Mouse (Mus musculus) midbrain, embryonic 13.5 days (tissue): ENCODE data around the gene Uox. TPM values are rescaled to one million over a fixed set of nuclear protein-coding genes. Genes with fewer than 3 reads are reported as not detected.

Experiments used
- ATAC-seq: fragments of 200-750 bp; cut with Nextera tagmentation; 2 replicates; pipeline ENCODE4 v1.8.0; 2017; ENCODE audit warnings: mild to moderate bottlenecking, moderate TSS enrichment, moderate library complexity
- H3K27ac ChIP-seq: fragments of 300-500 bp; sonication (generic); 2 replicates; pipeline ENCODE4 v1.5.1; 2015; ENCODE audit warnings: inconsistent platforms, mild to moderate bottlenecking, moderate library complexity
- H3K27me3 ChIP-seq: fragments of 300-500 bp; sonication (generic); 2 replicates; pipeline ENCODE4 v1.6.1; 2015; ENCODE audit warnings: mild to moderate bottlenecking, inconsistent platforms
- H3K36me3 ChIP-seq: fragments of 300-500 bp; sonication (generic); 2 replicates; pipeline ENCODE4 v1.6.1; 2015; ENCODE audit warnings: mild to moderate bottlenecking, inconsistent platforms
- H3K4me1 ChIP-seq: fragments of 300-500 bp; sonication (generic); replicated peaks from 2 replicates; pipeline ENCODE4 v1.6.1; 2015; ENCODE audit warnings: inconsistent platforms
- H3K4me2 ChIP-seq: fragments of 300-500 bp; sonication (generic); replicated peaks from 2 replicates; pipeline ENCODE4 v1.6.1; 2015; ENCODE audit warnings: moderate library complexity, mild to moderate bottlenecking, inconsistent platforms
- H3K4me3 ChIP-seq: fragments of 300-500 bp; sonication (generic); replicated peaks from 2 replicates; pipeline ENCODE4 v1.5.1; 2015; ENCODE audit warnings: mild to moderate bottlenecking, inconsistent platforms
- H3K9ac ChIP-seq: fragments of 300-500 bp; sonication (generic); replicated peaks from 2 replicates; pipeline ENCODE4 v1.6.1; 2015; ENCODE audit warnings: mild to moderate bottlenecking, inconsistent platforms
- H3K9me3 ChIP-seq: fragments of 300-500 bp; sonication (generic); 2 replicates; pipeline ENCODE4 v1.6.1; 2016; ENCODE audit warnings: mild to moderate bottlenecking, inconsistent platforms
- WGBS: fragments of 180-500 bp; shearing (Covaris S2); methylation state at CpG from one replicate; pipeline ENCODE4 v1.1.7; 2015; 5-methylcytosine and 5-hydroxymethylcytosine counted together
- polyA plus RNA-seq: library from polyadenylated mRNA; unstranded; fragments of >200 nt; fragmentation: Nextera tagmentation; extraction: Ambion mirVana; gene quantifications from 2 replicates; pipeline ENCODE4 v1.2.1, GENCODE M21; 2015

Uox gene
- polyA plus RNA-seq, 1 experiment from 2014 or later, result not detected

- H3K36me3 ChIP-seq, result no peaks in the 10 kb centered on the region
- no peak for ATAC-seq
- H3K4me2 ChIP-seq, result no peak overlapping the region
- H3K27ac ChIP-seq, result no peak overlapping the region
- WGBS, result 61% methylated on average over 4 of the region's 4 CpGs
- no peak overlapping the region for H3K9ac ChIP-seq
- H3K9me3 ChIP-seq, result no peaks in the 10 kb centered on the region
- no peak overlapping the region for H3K4me3 ChIP-seq
- H3K4me1 ChIP-seq, result no peaks in the 10 kb centered on the region
- H3K27me3 ChIP-seq, result no peaks in the 10 kb centered on the region
Observed at GRCm38 (mm10) chr3:146641818-146642427, 71.7 kb downstream of the Uox start.

GRCm38 (mm10) chr3:146649311-146649894 is 79.2 kb downstream of the Uox start:
- Histone ChIP-seq H3K9ac (no peak overlapping the region), H3K9me3 (no peaks in the 10 kb centered on the region), H3K36me3 (no peaks in the 10 kb centered on the region), H3K4me1 (no peaks in the 10 kb centered on the region), H3K4me2 (no peak overlapping the region), H3K27ac (no peak overlapping the region), H3K4me3 (no peak overlapping the region), H3K27me3 (no peaks in the 10 kb centered on the region)
- no peak for ATAC-seq
- 78% methylated on average over 10 of the region's 10 CpGs for WGBS

- Histone ChIP-seq H3K27ac (no peak overlapping the region), H3K4me2 (no peak overlapping the region), H3K4me3 (no peak overlapping the region), H3K4me1 (no peaks in the 10 kb centered on the region), H3K9me3 (no peaks in the 10 kb centered on the region), H3K9ac (no peak overlapping the region), H3K27me3 (no peaks in the 10 kb centered on the region), H3K36me3 (no peaks in the 10 kb centered on the region)
- 89% methylated on average over 10 of the region's 10 CpGs for WGBS
- no peak for ATAC-seq
Observed at GRCm38 (mm10) chr3:146650716-146651115, 80.5 kb downstream of the Uox start.

GRCm38 (mm10) chr3:146651217-146651616 is 81.0 kb downstream of the Uox start, which contains the start of gene 4930503B20Rik:
TSS of gene 4930503B20Rik (minus strand) at chr3:146651317.
- 95% methylated on average over 3 of the region's 3 CpGs for WGBS
- no peaks in the 10 kb centered on the region for H3K36me3 ChIP-seq
- H3K4me2 ChIP-seq, result no peak within 1 kb of the TSS
- no peak within 1 kb of the TSS for H3K4me3 ChIP-seq
- H3K27ac ChIP-seq, result no peak within 1 kb of the TSS
- no peaks in the 10 kb centered on the region for H3K9me3 ChIP-seq
- ATAC-seq, result no peak
- no peaks in the 10 kb centered on the region for H3K4me1 ChIP-seq
- H3K27me3 ChIP-seq, result no peaks in the 10 kb centered on the region
- H3K9ac ChIP-seq, result no peak within 1 kb of the TSS

GRCm38 (mm10) chr3:146652431-146652830 is 82.2 kb downstream of the Uox start:
- no peak overlapping the region for H3K9ac ChIP-seq
- ATAC-seq, result no peak
- H3K27me3 ChIP-seq, result no peaks in the 10 kb centered on the region
- H3K9me3 ChIP-seq, result no peaks in the 10 kb centered on the region
- no peaks in the 10 kb centered on the region for H3K4me1 ChIP-seq
- no peak overlapping the region for H3K4me2 ChIP-seq
- no peaks in the 10 kb centered on the region for H3K36me3 ChIP-seq
- no peak overlapping the region for H3K27ac ChIP-seq
- H3K4me3 ChIP-seq, result no peak overlapping the region
- 93% methylated on average over 5 of the region's 5 CpGs for WGBS

- Histone ChIP-seq H3K4me3 (no peak overlapping the region), H3K27me3 (no peaks in the 10 kb centered on the region), H3K4me1 (no peaks in the 10 kb centered on the region), H3K36me3 (no peaks in the 10 kb centered on the region), H3K4me2 (no peak overlapping the region), H3K9ac (no peak overlapping the region), H3K27ac (no peak overlapping the region), H3K9me3 (no peaks in the 10 kb centered on the region)
- no peak for ATAC-seq
- whole genome bisulfite sequencing, result 87% methylated on average over 6 of the region's 6 CpGs
Observed at GRCm38 (mm10) chr3:146653692-146654091, 83.5 kb downstream of the Uox start.

- Histone ChIP-seq H3K27ac (no peak overlapping the region), H3K4me2 (no peak overlapping the region), H3K9me3 (no peaks in the 10 kb centered on the region), H3K4me1 (no peaks in the 10 kb centered on the region), H3K4me3 (no peak overlapping the region), H3K27me3 (no peaks in the 10 kb centered on the region), H3K36me3 (no peaks in the 10 kb centered on the region), H3K9ac (no peak overlapping the region)
- WGBS, result 79% methylated on average over 2 of the region's 2 CpGs
- no peak for ATAC-seq
Observed at GRCm38 (mm10) chr3:146655111-146655577, 84.9 kb downstream of the Uox start.

- H3K27me3 ChIP-seq, result no peaks in the 10 kb centered on the region
- ATAC-seq, result no peak
- H3K4me2 ChIP-seq, result no peak overlapping the region
- no peaks in the 10 kb centered on the region for H3K9me3 ChIP-seq
- no peaks in the 10 kb centered on the region for H3K36me3 ChIP-seq
- H3K4me3 ChIP-seq, result no peak overlapping the region
- no peaks in the 10 kb centered on the region for H3K4me1 ChIP-seq
- no peak overlapping the region for H3K9ac ChIP-seq
- WGBS, result 92% methylated on average over 5 of the region's 5 CpGs
- no peak overlapping the region for H3K27ac ChIP-seq
Observed at GRCm38 (mm10) chr3:146657433-146657832, 87.2 kb downstream of the Uox start.

- Histone ChIP-seq H3K9me3 (no peaks in the 10 kb centered on the region), H3K4me3 (no peak overlapping the region), H3K4me1 (no peaks in the 10 kb centered on the region), H3K9ac (no peak overlapping the region), H3K27ac (no peak overlapping the region), H3K27me3 (no peaks in the 10 kb centered on the region), H3K4me2 (no peak overlapping the region), H3K36me3 (no peaks in the 10 kb centered on the region)
- no peak for ATAC-seq
- WGBS, result 88% methylated on average over 1 of the region's 1 CpGs
Observed at GRCm38 (mm10) chr3:146658061-146658639, 87.9 kb downstream of the Uox start.

- H3K36me3 ChIP-seq, result no peaks in the 10 kb centered on the region
- 95% methylated on average over 5 of the region's 5 CpGs for WGBS
- H3K4me2 ChIP-seq, result no peak overlapping the region
- no peaks in the 10 kb centered on the region for H3K9me3 ChIP-seq
- no peak for ATAC-seq
- no peak overlapping the region for H3K4me3 ChIP-seq
- no peak overlapping the region for H3K9ac ChIP-seq
- no peaks in the 10 kb centered on the region for H3K27me3 ChIP-seq
- no peaks in the 10 kb centered on the region for H3K4me1 ChIP-seq
- H3K27ac ChIP-seq, result no peak overlapping the region
Observed at GRCm38 (mm10) chr3:146659321-146659720, 89.1 kb downstream of the Uox start.

- no peak for ATAC-seq
- 79% methylated on average over 6 of the region's 6 CpGs for WGBS
Observed at GRCm38 (mm10) chr3:146661001-146661400, 90.8 kb downstream of the Uox start.

GRCm38 (mm10) chr3:146661907-146662306 is 91.7 kb downstream of the Uox start:
- no peaks in the 10 kb centered on the region for H3K9me3 ChIP-seq
- no peak for ATAC-seq
- no peak overlapping the region for H3K4me3 ChIP-seq
- no peak overlapping the region for H3K9ac ChIP-seq
- WGBS, result 82% methylated on average over 7 of the region's 7 CpGs
- H3K4me2 ChIP-seq, result no peak overlapping the region
- no peaks in the 10 kb centered on the region for H3K36me3 ChIP-seq
- H3K27ac ChIP-seq, result no peak overlapping the region
- no peaks in the 10 kb centered on the region for H3K4me1 ChIP-seq
- H3K27me3 ChIP-seq, result no peaks in the 10 kb centered on the region

More at GRCm38 (mm10) chr3:146661001-146661400, 90.8 kb downstream of the Uox start:
- Histone ChIP-seq H3K27ac (no peak overlapping the region), H3K4me2 (no peak overlapping the region), H3K36me3 (no peaks in the 10 kb centered on the region), H3K27me3 (no peaks in the 10 kb centered on the region), H3K9ac (no peak overlapping the region), H3K9me3 (no peaks in the 10 kb centered on the region), H3K4me1 (no peaks in the 10 kb centered on the region), H3K4me3 (no peak overlapping the region)
